Mouse (Mus musculus) adrenal gland, adult 8-10 months (tissue): ENCODE data around the gene Cideb. TPM values are rescaled to one million over a fixed set of nuclear protein-coding genes. Genes with fewer than 3 reads are reported as not detected.

Experiments used
- DNase-seq: peaks from one replicate; pipeline ENCODE4 v3.0.0; 2022
- total RNA-seq, 4 experiments: library from RNA; stranded (reverse); gene quantifications; 2 replicates each; pipeline ENCODE4 v1.2.4; 2022

Gene Cideb
- under 1 TPM in 2 of 4 experiments, not detected in 2; 0.31 to 0.49 TPM for total RNA-seq

- no peak for DNase-seq
Observed at GRCm38 (mm10) chr14:55758363-55758784, at the start of gene Cideb. Cideb (minus strand) TSS chr14:55758458.

- DNase-seq, result no peak
Observed at GRCm38 (mm10) chr14:55795380-55796163, 37.3 kb upstream of the Cideb start.

- DNase-seq, result no peak
Observed at GRCm38 (mm10) chr14:55793946-55794345, 35.7 kb upstream of the Cideb start.

- no peak for DNase-seq
Observed at GRCm38 (mm10) chr14:55793461-55793860, 35.2 kb upstream of the Cideb start.

GRCm38 (mm10) chr14:55788256-55789050, 30.2 kb upstream of the Cideb start, which contains the start of gene Ripk3:
Ripk3 (minus strand) TSS chr14:55788865.
- DNase-seq, result no peak

GRCm38 (mm10) chr14:55787731-55788130, 29.5 kb upstream of the Cideb start:
- DNase-seq, result no peak

GRCm38 (mm10) chr14:55785195-55785594, 26.9 kb upstream of the Cideb start:
- DNase-seq, result no peak

- no peak for DNase-seq
Observed at GRCm38 (mm10) chr14:55783958-55784235, 25.6 kb upstream of the Cideb start, which contains the start of gene Adcy4. Adcy4 (minus strand) TSS chr14:55784095.

GRCm38 (mm10) chr14:55783171-55783957, 25.1 kb upstream of the Cideb start:
- DNase-seq, result no peak

GRCm38 (mm10) chr14:55782361-55782960, 24.2 kb upstream of the Cideb start:
- no peak for DNase-seq

- DNase-seq, result no peak
Observed at GRCm38 (mm10) chr14:55781310-55781709, 23.1 kb upstream of the Cideb start.

GRCm38 (mm10) chr14:55780736-55781135, 22.5 kb upstream of the Cideb start:
- no peak for DNase-seq

- DNase-seq, result no peak
Observed at GRCm38 (mm10) chr14:55779656-55780055, 21.4 kb upstream of the Cideb start.

GRCm38 (mm10) chr14:55778686-55779085, 20.4 kb upstream of the Cideb start:
- DNase-seq, result no peak

- DNase-seq, result no peak
Observed at GRCm38 (mm10) chr14:55777806-55778205, 19.5 kb upstream of the Cideb start.

- DNase-seq, result no peak
Observed at GRCm38 (mm10) chr14:55777176-55777575, 18.9 kb upstream of the Cideb start.

GRCm38 (mm10) chr14:55776711-55777110, 18.5 kb upstream of the Cideb start:
- no peak for DNase-seq

GRCm38 (mm10) chr14:55769087-55769703, 10.9 kb upstream of the Cideb start:
- no peak for DNase-seq

GRCm38 (mm10) chr14:55768555-55768954, 10.3 kb upstream of the Cideb start:
- DNase-seq, result no peak

GRCm38 (mm10) chr14:55767519-55768414, 9.5 kb upstream of the Cideb start:
- no peak for DNase-seq

GRCm38 (mm10) chr14:55765696-55766095, 7.4 kb upstream of the Cideb start, which contains the start of gene Ltb4r1:
Ltb4r1 (plus strand) TSS chr14:55765962.
- DNase-seq, result no peak
